Mouse (Mus musculus): ENCODE data around the gene Shank2.

- TF ChIP-seq MYOD1 (IDR thresholded peaks at IDR 0.05; ENCODE audit: control insufficient read depth, insufficient read length, low read depth), result no peak
- TF ChIP-seq CTCF (IDR thresholded peaks at IDR 0.05; ENCODE audit: control insufficient read depth, insufficient read depth, insufficient read length), result no peak
- no peak for TF ChIP-seq MAX (IDR thresholded peaks at IDR 0.05)
These were observed 448.9 kb downstream of the Shank2 start for GRCm38 (mm10) chr7:144450661-144451060.
